Mouse (Mus musculus) liver, adult 10 weeks (tissue): Measurements from ENCODE around the gene Atxn1l. TPM values are rescaled to one million over a fixed set of nuclear protein-coding genes. Genes with fewer than 3 reads are reported as not detected.

Experiments used
- polyA plus RNA-seq: library from polyadenylated mRNA; stranded (reverse); fragments of 350-450 nt; fragmentation: Illumina TruSeq; extraction: RNeasy Lipid Tissue Mini Kit (QIAGEN cat#74804); gene quantifications from one replicate; pipeline ENCODE4 v1.2.3, GENCODE M21; 2014; ENCODE audit warnings: low read depth, low replicate concordance

Gene Atxn1l
- 6.2 TPM for polyA plus RNA-seq

DNA sequence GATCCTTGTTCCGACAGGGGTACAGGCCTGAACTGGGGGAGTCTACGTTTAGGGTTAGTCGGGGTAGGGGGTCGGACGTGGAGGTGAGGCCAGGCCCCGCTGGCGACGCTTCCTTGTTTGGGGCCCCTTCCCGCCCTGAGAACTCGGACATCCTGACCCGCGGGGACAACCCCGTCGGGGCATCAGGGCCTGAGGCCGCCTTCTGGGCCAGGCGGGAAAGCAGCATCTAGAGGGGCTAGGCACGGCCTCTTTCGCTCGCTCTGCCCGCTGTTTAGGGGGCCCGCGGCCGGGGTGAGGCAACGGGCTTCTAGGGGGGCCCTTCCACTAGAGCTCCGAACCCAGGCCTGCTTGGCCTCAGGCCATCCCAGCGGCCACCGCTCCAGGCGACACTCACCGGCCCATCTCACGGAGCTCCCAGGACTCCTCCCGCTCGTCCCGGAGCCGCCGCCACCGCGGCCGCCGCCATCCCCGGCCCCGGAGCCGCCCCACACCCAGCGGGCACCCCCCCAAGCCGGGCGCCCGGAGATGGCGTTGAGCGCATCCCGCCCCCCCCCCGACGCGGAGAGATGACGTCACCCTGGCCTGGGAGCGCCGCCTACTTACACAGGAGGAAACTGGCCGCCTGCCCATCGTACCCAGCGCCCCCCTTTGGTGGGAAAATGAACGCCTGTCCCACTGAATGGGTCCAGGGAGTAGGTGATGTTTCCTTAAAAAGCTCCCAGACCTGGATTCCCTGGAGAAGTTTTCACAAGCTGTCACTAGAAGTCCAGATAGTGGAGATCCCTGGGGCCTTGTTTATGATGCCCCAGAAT, at the start of gene Atxn1l:
TSS of gene Atxn1l (minus strand) at position 503 of the 812 bp plus-strand sequence.

DNA sequence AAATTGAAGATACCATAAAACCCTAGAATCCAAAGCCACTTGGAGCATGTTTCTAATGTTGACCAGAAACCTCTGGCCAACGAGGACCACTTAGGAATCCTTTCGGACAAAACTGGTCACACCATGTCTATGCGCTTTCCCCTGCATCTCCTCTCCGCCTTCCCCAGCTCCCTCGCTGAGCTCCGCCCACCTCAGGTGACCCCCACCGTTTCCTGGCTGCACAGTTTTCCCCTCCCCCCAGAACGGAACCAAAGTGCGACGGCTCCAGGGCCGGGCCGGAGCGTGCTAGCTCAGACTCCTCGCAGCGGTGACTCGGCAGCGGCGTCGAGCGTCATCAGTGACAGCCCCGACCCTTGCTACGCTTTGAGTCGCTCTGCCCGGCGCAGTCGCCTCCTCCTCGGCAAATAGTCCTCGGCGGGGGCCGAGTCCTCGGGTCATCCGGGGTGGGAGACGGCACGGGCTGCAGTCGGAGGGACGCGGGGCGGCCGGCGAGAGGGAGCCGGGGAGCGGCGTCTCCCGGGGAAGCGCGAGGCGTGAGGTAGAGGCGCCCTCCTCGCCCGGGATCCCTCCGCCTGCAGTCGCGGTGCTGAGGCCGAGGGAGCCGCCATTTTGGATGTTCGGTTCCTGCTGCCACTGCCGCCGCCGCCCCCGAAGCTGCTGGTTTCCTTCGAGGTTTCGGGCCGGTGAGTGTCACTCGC, 40.9 kb upstream of the Atxn1l start, which contains the start of gene Ap1g1:
TSS of gene Ap1g1 (plus strand) at position 275 of the 698 bp plus-strand sequence.

DNA sequence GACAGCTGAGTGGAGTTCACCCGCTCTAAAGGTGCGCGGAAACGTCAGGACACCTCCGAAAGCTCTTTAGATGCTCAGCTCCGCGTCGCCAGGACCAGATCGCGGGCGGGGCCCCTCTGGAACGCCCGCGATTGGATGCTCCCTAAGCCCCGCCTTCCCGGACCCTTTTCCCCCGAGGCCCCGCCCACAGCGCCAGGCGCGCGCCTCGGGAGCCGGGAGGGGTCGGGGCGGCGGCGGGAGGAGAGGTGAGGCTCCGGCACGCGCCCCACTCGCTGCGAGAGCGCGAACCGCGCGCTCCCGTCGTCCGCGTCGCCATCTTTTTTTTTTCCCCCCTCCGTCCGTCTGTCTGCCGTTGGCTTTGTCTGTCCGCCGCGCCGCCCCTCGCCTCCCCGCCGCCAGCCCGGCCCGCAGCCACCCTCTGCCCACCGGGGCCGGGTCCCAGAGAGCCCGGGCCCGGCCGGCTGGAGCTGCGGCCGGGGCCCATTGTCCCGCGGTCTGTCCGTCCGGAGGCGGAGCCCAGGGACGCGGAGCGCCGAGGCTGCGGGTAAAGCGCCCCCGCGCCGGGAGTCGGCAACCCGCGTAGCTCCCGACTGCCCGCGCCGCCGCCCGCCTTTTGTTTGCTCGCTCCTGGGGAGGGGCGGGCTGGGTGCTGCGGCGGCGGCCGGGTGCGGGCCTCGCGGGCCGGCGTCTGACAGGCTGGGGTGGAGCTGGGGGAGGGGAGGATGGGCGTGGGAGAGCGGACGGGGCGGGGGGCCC, 32.0 kb downstream of the Atxn1l start, which contains the start of gene Zfp821:
TSS of gene Zfp821 (plus strand) at position 227 of the 756 bp plus-strand sequence.

DNA sequence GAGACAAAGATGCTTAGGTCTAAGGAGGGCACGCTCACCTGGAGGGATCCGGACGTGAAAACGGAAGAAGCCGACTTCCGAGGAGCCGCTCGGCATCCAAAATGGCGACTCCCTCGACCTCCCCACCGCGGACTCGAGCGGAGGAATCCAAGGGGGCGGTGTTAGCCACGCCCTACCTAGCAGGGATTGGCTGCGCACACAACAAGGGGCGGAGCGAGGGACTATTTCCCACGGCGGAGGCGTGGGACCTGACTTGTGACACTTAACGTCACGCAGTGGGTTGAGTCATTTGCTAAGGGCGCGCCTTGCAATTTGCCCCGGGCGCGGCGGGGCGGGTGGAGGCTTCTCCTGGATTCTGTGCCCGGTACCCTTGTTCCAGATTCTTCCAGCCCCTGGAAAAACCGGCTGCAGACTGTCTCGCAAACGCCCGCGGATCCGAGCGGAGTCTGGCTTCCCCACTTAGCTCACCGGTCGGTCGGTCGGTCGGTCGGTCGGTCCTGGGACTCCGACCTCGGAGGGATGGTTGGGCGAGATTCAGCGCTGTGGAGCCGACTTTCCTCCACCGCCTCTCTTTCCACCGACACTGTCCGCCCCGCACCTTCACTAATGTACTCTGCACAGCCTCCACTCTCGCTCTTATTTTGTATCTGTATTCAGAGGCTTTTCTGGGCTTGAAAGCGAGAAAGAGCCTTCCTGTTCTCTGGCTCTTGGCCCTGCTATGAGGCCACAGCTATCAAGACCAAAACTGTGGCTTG, 44.2 kb downstream of the Atxn1l start, which contains the start of gene Ist1:
TSS of gene Ist1 (minus strand) at position 115 of the 755 bp plus-strand sequence.

Other genes starting within 250 kb of the Atxn1l start
- not detected for gene Pmfbp1, start 243.7 kb downstream of the Atxn1l start, polyA plus RNA-seq
- gene Dhx38, start 171.9 kb downstream of the Atxn1l start, polyA plus RNA-seq: 1.7 TPM
- gene Txnl4b, start 171.8 kb downstream of the Atxn1l start, polyA plus RNA-seq: 14.2 TPM
- 124 TPM for gene Hp, start 158.6 kb downstream of the Atxn1l start, polyA plus RNA-seq
- 1.7 TPM for gene Dhodh, start 129.1 kb downstream of the Atxn1l start, polyA plus RNA-seq
- not detected for gene Pkd1l3, start 123.2 kb downstream of the Atxn1l start, polyA plus RNA-seq
- gene Ist1, start 44.5 kb downstream of the Atxn1l start, polyA plus RNA-seq: 39.4 TPM
- gene Zfp821, start 32.2 kb downstream of the Atxn1l start, polyA plus RNA-seq: 0.69 TPM
- gene Ap1g1, start 40.8 kb upstream of the Atxn1l start, polyA plus RNA-seq: 114 TPM
- 1.1 TPM for gene Phlpp2, start 130.8 kb upstream of the Atxn1l start, polyA plus RNA-seq
- 0.34 TPM for gene Marveld3, start 224.5 kb upstream of the Atxn1l start, polyA plus RNA-seq